ENCODE assay signal across 17 mouse cellular contexts in the genomic region with DNA sequence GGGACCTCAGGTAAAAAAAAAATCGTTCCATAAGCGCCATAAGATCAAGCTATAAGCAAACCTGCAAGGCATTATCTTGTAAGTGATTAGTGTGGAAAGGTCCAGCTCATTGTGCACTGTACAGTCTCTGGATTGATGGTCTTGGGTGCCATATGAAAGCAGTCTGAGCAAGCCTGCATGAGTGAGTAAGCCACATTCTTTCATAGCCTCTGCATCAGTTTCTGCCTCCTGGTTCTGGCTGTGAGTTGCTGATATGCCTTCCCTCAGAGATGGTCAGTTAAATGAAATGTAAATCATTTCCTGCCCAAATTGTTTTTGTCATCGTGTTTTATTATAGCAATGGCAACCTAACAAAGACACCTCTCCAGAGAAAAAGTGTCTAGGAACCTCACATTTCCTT.
"Had no signal": no experiment of that assay in that cellular context is flagged by ENCODE, and none has a peak within 500 bp of the region (broad histone marks: within the 10 kb centered on the region; RNA-seq: fewer than 3 reads in every experiment).

No protein-coding gene starts in this region.

- H3K4me3 ChIP-seq: megakaryocyte, embryonic 14.5 days; midbrain, embryonic 13.5 days; midbrain, embryonic 15.5 days; neural tube, embryonic 12.5 days had no signal

- DNase-seq: lung, adult 18-20 months; lung, embryonic 14.5 days; lung, postnatal 10 days; lung, postnatal 36 days; retina, postnatal 1 day; right cerebral cortex, adult 18-20 months; right cerebral cortex, postnatal 25 days; right cerebral cortex, postnatal 4 days; spleen, adult 18-20 months; thymus, adult 18-20 months; thymus, postnatal 14 days; thymus, postnatal 36 days had no signal

- H3K27ac ChIP-seq: macrophage; midbrain, embryonic 13.5 days; midbrain, embryonic 15.5 days; neural tube, embryonic 12.5 days had no signal
